Mouse (Mus musculus) bone marrow macrophage, adult 2 months (primary cell): ENCODE measurements at regions not wholly inside any gene's neighbourhood (a gene's known extent, or its start where the extent isn't known, plus 50 kb on each side); places are given as distances from the start of the nearest gene placed in this dataset.

Experiments used
- H3K27ac ChIP-seq: 2 replicates; pipeline ENCODE4 v1.5.1; 2012; ENCODE audit warnings: low read depth, low read length; ENCODE audit not compliant: insufficient read depth
- H3K4me1 ChIP-seq: 2 replicates; pipeline ENCODE4 v1.6.1; 2012; ENCODE audit warnings: low read length; ENCODE audit not compliant: control insufficient read depth, insufficient read depth
- H3K4me3 ChIP-seq: 2 replicates; pipeline ENCODE4 v1.5.1; 2012; ENCODE audit warnings: mild to moderate bottlenecking, low read length, moderate library complexity; ENCODE audit not compliant: insufficient read depth
- CTCF ChIP-seq: IDR thresholded peaks from 2 replicates; pipeline ENCODE4 v1.5.1; 2012; ENCODE audit warnings: low read depth, mild to moderate bottlenecking, low read length, moderate library complexity
- POLR2A ChIP-seq: IDR thresholded peaks from 2 replicates; pipeline ENCODE4 v1.6.1; 2012; ENCODE audit warnings: mild to moderate bottlenecking, low read depth, low read length, borderline replicate concordance

DNA sequence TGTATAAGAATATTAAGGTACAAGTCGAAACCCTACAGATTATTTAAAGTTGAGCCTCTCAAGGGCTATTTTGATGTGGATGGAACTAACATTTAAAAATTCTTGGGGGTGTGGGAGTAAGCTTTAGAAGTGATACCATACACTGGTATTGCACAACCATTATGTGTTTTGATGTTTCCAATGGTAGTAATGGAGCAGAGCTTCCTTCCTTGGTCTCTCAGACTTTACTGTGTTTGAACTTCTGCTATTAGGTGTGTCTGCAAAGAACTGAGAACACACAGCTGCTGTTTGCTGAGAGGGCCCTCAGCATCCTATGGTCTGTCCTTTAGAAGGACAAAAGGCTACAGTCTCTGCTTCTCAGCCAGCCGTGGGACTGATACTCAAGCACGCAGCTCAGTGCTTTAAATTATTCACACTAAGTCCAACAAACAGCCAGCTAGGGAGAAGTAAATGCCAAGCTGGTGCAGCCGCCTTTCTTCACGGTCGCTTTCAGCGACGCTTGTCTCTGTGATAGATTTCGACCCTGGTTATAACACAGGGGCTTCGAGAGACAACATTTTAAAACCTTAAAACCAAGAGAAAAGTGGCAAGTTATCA lies 479.5 kb downstream of the Ccdc171 start:
- no peak overlapping the region for H3K27ac ChIP-seq
- no peaks in the 10 kb centered on the region for H3K4me1 ChIP-seq
- no peak overlapping the region for H3K4me3 ChIP-seq
- TF ChIP-seq CTCF (no peak), POLR2A (no peak)

DNA sequence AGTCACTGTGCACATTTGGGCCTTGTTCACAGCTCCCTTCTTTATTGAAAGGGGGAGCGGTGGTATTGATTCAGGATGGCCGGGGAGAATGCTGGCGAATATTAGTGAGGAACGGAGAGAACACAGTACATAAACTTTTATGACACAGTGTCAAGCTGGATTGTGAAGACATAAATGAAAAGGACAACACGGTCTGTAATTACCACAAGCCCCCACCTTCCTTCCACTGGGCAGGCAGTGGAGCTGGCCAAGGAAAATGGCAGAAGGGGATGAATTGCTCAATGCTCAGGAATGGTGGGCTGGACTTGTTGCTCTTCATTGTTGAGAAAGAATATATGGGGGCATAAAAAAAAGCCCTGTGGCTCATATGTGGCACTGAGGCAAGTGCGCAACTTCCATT lies 486.6 kb downstream of the Ccdc171 start:
- no peaks in the 10 kb centered on the region for H3K4me1 ChIP-seq
- H3K4me3 ChIP-seq: no peak overlapping the region
- H3K27ac ChIP-seq: no peak overlapping the region
- TF ChIP-seq CTCF (no peak), POLR2A (no peak)

DNA sequence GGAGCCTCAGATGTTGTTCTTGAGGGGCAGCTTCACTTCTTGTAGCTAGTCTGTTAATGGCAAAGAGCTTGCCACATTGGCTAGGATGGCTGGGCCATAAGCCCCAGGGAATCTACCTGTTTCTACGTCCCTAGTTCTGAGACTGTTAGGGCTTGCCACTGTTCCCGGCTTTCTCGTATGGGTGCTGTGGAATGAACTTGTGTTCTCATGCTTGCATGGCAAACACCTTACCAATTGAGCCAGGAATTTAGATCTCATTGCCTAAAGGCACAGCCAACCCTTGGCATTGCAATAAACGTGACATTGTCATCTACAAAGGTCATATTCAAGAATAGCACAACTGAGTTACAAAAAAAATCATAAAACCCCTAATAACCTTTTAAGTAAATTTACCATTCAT lies 489.8 kb downstream of the Ccdc171 start:
- TF ChIP-seq CTCF (no peak), POLR2A (no peak)
- H3K4me3 ChIP-seq: no peak overlapping the region
- no peak overlapping the region for H3K27ac ChIP-seq
- no peaks in the 10 kb centered on the region for H3K4me1 ChIP-seq

DNA sequence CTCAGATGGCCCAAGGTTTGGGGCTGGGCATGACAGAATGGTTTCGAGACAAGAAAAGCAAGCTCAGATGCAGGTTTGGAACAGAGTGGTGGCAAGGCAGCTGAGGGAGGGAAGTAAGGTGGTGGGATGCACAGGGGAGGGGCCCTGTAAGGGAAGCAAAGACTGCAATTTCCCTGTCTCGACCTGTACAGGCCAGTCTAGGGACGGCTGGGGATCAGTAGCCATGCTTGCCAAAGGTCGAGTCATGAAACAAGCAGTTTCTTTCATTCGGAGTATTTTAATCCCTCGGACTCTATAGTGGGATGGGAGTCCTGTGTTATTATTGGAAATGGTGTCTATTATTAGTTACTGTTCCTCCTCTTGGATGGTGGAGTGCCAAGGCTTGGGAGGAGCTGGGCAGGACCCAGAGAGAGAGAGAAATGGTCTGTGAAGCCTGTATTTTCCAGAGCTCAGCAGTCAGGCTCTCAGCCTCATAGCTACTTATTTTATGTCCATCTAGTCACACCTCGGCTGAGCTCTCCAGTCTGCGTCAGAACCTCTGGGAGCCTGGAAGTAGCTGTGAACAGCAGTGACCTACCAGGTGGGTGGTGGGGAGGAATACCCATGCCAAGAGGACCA lies 490.3 kb downstream of the Ccdc171 start:
- no peak overlapping the region for H3K27ac ChIP-seq
- TF ChIP-seq CTCF: no peak
- no peak for TF ChIP-seq POLR2A
- H3K4me1 ChIP-seq: no peaks in the 10 kb centered on the region
- no peak overlapping the region for H3K4me3 ChIP-seq

DNA sequence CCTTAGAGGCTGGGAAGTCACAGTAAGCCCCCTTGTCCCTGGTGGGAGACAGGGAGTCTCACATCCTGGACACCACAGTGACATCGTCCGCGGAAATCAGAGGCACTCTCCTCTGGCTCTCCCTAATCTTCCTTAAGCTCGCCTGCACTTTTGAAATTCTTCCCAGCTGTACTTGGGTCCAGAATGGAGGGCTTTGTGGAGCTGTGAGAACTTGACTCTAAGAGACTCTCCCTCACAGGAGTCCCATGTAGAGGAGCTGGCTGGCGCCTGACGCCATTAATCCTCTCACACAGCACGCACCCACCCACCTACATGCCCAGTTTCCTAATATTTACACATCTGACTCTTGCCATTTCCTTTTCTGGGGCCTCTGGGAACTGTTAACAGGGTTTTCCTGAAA lies 492.8 kb downstream of the Ccdc171 start:
- H3K27ac ChIP-seq: no peak overlapping the region
- H3K4me3 ChIP-seq: no peak overlapping the region
- H3K4me1 ChIP-seq: no peaks in the 10 kb centered on the region
- no peak for TF ChIP-seq POLR2A
- no peak for TF ChIP-seq CTCF

DNA sequence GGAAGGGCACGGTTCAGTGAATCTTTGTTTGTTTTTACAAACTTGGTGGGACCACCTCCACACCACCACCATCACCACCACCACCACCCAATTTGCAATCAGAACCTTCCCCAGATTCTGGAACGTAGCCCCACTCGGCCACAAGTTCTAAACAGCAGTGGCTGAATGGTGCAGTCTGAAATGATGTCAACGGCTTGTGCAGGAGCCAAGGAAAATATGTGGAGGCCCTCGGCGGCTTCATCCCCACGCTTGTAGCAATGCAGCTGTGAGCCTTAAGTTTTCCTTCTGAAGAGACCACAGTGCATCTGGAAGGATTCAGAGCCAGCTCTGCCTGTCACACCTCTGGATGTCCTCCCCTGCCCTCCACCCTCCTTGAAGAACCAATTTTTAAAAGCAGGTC lies 493.4 kb downstream of the Ccdc171 start:
- TF ChIP-seq CTCF (no peak), POLR2A (no peak)

DNA sequence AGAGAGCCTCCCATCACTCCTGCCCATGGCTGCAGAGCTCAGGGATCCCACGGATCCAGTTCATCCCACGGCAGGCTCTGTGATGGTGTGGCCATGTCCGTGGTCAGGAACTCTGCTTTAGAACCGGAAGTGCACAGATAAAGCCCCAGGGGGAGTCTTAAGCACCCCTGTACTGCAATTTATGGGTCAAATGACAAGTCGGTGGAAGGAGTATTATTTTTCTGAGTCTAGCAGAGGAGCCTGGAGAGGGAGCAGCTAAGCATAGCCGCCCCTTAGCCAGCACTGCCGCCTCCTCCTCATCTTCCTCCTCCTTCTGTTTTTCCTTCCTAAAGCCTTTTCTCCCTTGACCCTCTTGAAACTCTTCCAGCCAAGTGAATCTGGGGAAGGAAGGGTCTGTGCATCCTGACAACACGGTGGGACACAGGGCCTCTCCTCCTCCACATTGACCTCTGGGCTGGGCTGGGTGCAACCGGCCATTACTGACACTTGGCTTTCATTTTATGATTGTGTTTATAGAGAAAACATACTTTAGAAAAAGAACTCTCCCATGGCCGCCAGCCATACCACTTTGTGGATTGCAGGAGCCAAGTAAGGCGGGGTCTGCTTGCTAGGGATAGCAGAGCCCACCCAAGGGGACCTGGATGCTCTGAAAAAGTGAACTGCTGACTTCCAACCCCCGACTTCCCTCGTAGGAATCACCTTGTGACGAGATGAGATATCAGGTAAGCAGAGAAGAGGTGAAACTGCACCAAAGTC lies 494.3 kb downstream of the Ccdc171 start:
- H3K4me3 ChIP-seq: no peak overlapping the region
- H3K27ac ChIP-seq: no peak overlapping the region
- TF ChIP-seq POLR2A: no peak
- no peak for TF ChIP-seq CTCF
- H3K4me1 ChIP-seq: no peaks in the 10 kb centered on the region

More for the DNA sequence above, 493.4 kb downstream of the Ccdc171 start:
- Histone ChIP-seq H3K4me1 (no peaks in the 10 kb centered on the region), H3K27ac (no peak overlapping the region), H3K4me3 (no peak overlapping the region)

DNA sequence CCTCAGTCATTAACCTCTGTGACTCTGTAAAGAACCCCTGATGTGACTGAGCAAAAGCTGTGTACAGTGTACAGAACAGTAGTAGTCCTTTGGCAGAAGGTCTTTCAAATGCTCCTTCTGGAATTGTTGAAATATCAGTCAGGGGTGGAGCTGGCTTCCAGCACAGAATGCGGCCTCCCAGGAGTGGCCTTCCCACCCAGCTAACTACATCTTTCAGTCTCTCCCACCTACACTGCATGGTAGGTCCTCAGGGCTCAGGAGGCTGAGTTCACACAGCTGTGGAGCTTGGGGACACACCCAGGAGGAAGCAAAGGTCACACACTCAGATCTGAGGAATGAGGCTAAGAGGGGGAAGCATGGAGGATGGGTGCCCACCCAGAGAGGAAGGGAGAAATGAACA lies 495.3 kb downstream of the Ccdc171 start:
- TF ChIP-seq CTCF (no peak), POLR2A (no peak)
- H3K4me3 ChIP-seq: no peak overlapping the region
- no peaks in the 10 kb centered on the region for H3K4me1 ChIP-seq
- H3K27ac ChIP-seq: no peak overlapping the region

DNA sequence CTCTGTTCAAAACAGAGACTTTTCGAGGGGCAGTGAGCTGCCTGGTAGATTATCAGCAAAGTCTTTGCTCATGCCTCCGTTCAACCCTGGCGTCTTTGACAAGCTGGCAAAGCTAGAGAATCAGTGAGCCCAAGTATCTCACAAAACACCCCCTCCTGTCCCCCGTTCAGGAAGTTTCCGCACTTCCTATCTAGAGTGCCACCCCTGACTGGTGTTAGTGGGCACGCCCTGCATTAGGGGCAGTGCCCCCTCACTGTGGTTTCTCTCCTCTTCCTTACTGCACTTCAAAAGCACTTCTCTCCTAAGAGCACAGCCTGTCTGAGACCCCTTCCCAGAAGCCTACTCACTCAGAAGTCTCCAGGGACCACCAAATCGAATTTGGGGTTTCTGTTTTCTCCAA lies 497.0 kb downstream of the Ccdc171 start:
- no peak overlapping the region for H3K27ac ChIP-seq
- TF ChIP-seq CTCF: no peak
- no peak for TF ChIP-seq POLR2A
- no peaks in the 10 kb centered on the region for H3K4me1 ChIP-seq
- no peak overlapping the region for H3K4me3 ChIP-seq

DNA sequence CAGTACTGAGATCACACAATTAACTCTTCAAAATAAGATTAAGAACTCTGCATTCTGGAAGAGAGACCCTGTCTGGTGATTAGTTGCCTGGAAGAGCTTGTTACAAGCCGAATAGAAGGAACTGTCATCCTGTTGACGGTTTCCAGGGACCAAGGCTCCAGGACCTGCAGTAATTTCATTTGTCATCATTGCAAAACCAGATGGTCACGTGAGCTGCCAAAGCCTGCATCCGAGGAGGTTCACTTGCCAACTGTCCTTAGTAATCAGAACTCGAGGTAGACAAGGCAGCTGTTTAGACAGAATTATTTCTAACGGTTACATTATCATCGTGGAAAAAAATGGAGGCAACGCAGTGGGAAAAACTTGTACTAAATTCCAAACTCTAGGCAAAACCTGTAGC lies 500.8 kb downstream of the Ccdc171 start:
- Histone ChIP-seq H3K4me3 (no peak overlapping the region), H3K4me1 (no peaks in the 10 kb centered on the region), H3K27ac (no peak overlapping the region)
- no peak for TF ChIP-seq CTCF
- no peak for TF ChIP-seq POLR2A
